Mouse (Mus musculus): ENCODE measurements at regions not wholly inside any gene's neighbourhood (a gene's known extent, or its start where the extent isn't known, plus 50 kb on each side); places are given as distances from the start of the nearest gene placed in this dataset.

DNA sequence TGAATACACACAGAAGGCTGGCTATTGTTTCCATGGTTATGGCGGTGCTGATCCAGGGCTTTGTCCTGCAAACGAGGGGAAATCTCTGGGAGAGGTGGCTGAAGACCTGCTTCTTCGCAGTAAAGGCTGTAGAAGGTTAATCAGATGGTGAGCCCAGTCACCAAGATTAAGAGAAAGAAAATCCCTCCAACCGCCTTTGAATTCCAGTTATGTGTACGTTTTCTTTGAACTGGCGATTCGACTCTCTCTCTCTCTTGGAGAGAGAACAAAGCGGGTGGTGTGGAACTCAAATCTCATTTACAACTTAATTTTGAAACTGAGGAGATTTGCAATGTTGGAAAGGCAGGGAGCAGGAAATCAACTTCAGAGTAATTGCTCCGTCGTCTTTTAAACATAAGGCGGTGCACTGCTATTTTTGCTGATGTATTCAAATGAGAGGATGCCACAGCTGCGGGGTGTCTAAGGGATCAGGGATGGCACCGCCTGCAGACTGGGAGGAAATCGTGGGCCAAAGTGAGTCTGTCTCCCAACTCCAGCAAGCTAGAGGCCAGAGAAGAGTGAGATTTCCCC is 232.7 kb downstream of the Mycn start:
- no peak for DNase-seq (ENCODE audit: low read depth, low spot score)

DNA sequence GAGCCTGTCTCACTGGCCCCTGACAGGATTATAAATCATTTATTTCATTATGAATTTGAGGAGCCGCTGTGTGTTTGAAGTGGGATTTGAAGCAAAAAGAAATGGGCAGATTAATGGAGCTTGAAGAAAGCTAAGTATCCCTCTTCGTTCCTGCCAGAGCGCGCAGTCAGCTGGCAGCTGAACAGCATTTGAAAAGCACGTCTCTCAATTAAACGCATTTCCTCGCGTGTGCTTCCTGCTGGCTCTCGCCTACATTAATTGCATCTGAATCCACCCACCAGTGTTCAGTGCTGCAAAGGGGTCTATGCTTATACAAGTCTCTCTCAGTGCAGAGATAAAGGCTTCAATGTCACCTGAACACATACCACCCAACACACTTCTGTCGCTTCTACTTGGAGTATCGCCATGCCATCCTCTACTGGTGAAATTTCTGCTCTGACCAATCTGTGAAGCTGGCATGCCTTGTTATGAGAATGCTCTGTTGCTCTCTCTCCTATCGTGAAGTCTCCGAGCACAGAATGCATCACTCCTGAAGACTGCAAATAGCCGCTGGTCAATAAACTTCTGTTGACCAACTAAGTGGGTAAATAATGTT is 235.3 kb downstream of the Mycn start:
- DNase-seq (ENCODE audit: low read depth, low spot score): no peak

DNA sequence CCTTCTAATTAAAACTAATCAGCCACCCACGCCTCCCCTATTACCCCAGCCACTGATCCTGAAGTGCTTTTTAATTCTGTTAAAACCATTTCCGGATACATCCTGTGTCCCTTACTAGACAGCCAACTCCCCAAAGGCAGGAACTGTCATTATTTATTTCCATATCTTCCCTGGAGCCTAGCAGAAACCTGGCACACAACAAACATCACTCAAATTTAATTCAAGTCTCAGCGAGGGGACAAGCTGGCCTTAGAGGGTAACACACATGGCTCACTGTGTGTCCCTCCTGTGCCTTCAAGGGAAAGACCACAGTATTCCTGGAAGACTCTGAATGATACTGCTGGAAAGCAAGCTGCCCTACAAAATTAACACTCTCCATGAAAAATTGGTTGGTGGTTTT is 240.0 kb downstream of the Mycn start:
- no peak for DNase-seq (ENCODE audit: low read depth, low spot score)

DNA sequence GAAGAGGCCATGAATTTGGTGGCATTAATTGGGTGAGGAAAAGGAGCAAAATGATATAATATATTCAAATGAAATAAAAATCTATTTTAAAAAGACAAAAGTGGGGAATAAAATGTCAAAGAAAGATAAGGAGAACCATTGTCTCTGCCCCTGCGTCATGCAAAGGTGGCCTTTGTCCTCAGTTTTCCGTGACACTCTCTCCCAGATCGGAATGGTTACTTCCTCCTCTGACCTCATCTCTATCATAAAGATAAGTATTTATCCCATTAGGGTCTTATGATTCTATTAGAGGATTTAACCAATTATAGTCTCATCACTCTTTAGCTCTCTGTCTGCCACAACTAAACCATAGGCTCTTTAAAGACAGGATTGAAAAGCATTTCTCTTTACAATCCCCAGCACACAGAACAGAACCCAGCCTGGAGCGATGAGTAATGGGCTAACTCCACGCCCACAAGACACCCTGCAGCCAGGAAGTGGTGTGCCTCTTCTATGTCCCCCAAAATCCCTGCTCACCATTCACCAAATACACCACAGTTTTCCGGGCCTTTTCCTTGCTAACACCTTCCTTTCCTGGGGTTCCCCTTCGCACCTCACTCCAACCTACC is 240.6 kb downstream of the Mycn start:
- no peak for DNase-seq (ENCODE audit: low read depth, low spot score)

DNA sequence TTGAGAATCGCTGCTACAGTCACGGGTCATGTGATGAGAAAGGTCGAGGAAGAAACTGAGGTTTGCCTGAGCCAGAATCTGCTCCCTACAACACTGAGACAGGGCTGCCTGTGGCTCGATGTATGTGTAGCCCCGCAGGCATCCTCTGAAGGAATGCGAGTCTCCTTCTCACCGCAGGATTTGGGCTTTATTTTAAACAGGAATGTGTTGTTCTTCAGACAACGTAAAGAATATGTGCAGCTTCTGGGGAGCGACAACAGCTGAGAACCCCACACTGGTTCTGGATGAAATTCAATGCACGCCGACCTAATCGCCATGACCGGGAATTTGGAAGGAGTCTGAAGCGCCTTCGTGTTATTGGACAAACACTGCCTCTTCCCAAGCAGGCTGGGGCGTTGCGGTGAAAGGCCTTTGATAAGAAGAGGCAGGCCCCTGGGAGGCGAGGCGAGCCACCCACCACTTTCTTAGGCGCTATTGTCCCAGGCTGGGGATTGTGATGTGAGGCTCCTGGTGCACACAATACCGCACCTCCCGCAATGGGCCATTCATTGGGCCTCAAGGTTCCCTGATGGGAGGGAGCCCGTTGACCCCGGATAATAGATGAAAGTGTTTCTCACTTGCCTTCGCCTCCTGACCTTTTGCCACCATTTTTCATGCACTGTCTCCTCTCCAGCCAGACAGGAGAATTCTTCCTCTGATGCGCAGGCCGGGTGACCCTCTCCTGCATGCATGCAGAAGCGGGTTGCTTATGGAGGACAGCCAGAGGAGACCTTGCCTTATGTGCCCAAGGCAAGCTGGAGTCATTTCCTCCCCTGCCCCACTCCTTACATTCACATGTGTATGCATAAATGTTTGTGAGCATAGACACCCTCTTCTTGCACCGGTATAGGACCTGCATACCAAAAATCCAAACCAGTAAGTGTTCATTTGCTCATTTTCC is 247.6 kb downstream of the Mycn start:
- no peak for DNase-seq (ENCODE audit: low read depth, low spot score)

DNA sequence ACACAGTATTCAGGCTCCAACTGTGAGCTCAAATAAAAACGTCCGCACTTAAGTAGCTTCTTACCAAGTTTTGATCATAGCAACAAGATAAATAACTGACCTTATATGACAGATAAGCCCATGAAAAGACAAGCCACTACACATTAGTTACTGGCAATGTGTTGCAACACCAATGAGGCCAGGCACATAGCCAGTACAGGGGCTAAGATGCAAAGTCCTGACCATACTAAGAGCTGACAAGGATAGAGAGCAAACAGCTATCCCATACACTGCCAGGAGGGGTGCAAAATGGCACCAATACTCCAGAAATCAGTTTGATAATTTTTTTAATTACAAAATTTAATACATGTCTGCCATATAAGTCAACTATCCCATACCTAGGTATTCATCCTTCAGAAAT is 254.3 kb downstream of the Mycn start:
- DNase-seq (ENCODE audit: low read depth, low spot score): no peak

DNA sequence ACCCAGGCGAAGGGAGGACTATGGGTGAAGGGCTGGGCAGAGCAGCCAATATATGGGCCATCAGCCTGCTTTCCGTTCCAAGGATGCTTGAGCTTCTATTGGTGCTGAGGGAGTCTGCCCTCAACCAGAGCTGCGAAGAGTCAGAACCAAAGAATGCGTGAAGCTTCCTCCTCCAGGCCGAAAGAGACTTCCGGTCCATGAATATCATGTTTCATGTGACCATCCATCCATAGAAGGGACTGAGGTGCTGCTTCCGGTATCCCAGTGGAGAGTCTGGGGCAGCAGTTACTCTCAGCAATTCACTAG is 256.5 kb downstream of the Mycn start:
- DNase-seq (ENCODE audit: low read depth, low spot score): no peak

DNA sequence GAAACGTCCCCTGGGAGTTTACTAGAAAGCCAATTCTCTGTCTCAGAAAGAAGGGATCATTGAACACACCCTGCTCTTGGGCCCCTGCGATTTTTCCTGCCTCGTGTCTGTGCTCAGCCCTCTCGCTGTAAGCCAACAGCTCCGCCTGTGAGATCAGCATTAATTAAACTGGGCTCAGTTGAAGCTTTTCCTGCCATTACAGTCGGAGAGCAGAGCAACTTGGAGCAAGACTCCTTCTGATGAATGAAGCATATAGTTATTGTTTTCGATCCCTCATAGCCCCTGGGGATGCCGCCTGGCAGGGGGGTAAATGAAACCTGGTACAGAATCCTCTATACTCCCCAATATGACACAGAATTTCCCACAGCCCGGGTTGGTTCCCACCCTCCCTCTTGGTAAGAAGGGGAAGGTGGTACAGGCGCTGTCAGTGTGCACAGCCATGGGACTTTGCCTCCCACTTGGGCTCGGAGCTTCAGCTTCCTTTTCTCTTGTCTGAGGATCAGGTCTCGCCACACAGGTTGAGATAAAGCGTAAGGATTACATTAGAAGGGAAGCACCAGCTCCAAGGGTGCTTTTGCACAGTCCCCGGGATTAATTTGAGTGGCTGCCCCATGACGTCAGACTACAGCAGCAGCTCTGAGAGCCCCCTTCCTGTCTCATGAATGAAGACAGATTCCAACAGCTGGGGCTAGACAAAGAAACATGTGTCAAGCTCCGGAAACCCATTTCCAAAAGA is 257.1 kb downstream of the Mycn start:
- DNase-seq (ENCODE audit: low read depth, low spot score): no peak

DNA sequence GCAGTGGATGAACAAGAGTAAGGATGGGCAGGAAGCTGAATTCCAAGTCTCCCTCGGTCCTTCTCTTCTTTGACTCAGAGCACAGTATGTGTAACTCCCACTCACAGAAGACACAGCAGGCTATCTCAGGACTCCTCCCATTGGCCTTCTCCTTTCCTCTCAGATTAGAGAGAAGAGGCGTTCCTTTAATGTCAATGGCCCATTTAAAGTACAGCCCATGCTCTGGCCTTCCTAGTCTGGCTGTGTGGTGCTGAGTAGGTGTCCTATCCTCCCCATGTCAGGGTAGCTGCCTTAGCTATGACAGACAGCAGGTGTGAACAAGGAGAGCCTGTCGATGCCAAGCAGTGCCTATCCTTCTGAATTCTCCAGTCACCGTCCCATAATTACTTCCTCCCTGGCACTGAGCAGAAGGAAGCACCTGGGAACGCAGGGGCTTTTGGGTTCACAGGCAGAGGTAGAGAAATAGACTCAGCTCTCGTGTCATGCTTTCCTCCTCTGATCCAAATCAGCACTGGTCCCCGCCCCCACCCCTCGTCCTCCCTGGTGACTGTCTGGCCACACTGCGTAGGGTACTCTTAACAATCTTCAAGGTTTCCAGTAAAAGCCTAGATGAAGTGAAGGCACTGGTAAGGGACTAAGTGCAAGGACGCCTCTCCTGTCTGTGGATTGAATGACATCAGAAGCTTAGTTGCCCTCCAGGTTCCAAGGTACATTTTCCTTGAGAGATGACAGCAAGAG is 257.8 kb downstream of the Mycn start:
- DNase-seq (ENCODE audit: low read depth, low spot score): no peak

DNA sequence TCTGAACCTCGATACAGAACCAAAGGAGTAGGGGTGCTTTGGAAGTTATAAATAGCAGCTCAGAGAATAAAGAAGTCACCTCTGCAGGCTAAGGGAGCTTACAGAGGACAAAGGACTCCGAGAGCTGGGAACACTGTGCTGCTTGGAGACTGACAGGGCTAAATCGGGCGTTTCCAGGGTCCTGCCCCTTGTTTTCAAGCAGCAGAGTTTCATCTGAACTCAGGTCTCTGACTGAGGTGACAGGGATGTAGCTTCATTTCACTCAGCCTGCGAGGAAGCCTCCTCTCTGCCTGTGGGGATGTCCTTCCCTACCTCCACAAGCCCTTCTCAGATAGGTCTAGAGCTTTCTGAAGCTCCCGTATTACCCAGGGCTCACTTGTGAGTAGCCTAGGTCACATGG is 260.6 kb downstream of the Mycn start:
- no peak for DNase-seq (ENCODE audit: low read depth, low spot score)

DNA sequence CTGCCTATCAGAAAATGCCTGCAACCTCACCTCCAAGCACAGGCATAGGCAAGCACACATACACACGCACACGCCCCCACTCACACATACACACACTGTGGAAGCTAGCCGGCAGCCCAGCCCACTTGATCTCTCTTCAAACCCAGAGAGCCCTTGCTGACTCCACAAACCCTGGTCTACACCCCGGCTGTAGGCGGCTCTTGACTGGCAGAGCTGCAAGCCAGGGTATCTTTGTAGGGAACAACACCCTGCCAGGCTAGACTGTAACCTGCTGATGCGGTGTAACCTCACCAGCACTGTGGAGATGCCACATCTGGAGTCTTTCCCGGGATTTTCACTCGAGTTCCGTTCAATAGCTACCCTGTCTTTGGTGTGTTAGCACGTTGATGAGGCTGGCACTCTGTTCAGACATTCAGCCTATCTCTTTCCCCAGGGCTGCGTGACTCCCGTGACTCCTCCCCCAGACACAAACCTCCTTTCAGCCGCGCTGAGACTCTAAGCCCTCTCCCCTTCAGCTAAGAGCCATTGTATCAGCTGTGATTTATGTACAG is 261.3 kb downstream of the Mycn start:
- no peak for DNase-seq (ENCODE audit: low read depth, low spot score)

DNA sequence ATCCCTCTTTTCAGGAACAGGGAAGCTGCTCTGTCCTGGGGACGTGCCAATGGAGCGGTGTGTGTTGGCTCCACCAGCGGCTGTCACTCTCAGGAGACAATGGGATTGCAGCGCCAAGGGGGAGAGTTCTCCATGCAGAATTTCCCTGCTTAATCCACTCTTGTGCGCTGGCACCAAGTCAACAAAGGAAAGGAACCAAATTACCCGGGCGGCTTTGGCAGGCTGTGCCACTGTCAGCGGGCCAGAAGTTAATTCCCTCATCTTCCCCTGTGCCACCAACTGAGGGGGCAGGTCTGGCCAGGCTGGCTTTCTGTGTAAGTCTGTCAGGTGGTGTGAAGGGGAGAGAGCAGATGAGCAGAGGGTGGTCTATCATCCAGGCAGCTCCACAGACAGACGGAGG is 265.0 kb downstream of the Mycn start:
- no peak for DNase-seq (ENCODE audit: low read depth, low spot score)

DNA sequence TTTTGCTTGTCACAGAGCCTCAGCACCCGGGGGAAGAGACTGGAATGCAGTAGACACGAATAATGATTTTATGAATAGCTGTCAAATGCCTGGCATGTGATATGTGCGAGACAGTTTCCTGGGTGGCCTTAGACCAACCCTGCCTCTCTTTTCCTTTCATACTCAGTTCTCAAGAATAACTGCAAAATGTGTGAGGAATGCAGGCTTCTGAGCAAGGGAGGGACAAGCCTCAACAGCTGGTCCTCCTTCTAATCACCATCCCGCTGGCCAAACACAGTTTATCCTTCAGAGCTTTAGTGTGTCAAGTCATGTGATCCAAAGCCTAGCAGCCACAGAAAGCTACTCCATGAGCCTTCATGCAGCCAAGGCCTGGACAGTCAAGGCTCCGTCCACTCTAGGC is 271.8 kb downstream of the Mycn start:
- DNase-seq (ENCODE audit: low read depth, low spot score): no peak

DNA sequence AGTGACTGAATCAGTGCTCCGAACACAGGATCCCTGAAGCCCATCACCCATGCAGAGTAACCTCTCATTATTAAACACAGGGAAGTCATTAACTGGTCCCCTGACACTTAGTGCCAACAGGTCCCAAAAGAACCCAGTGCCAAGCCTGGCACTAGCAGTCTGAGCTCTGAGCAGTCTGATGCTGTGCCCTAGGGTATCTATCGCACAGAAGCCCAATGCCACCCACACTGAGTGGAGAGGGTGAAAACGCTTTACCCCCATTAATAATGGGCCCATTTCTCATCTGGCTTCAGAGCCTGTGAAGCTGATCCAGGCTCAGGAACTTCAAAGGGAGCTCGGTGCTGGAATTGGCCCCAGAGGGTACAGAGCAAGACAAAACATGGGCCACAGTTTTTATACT is 272.8 kb downstream of the Mycn start:
- DNase-seq (ENCODE audit: low read depth, low spot score): no peak

DNA sequence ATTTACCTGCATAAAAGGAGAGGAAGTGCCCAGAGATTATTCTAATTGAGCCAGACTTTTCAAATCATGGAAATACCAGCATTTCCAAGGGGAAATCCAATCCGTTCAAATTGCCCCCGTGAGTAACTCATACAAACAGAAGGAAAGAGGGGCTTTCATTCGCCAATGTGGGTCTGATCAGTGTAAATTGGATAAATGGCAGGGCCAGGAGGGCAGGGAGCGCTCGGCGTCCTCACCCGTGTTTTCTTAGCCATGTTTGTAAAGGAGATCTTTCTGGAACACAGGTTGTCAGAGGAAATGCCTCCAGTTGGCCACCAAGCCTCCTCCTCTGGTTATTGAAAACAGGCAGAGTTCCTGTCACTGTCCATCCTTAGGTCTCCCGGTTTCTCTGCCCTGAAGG is 286.1 kb downstream of the Mycn start:
- DNase-seq (ENCODE audit: low read depth, low spot score): no peak

DNA sequence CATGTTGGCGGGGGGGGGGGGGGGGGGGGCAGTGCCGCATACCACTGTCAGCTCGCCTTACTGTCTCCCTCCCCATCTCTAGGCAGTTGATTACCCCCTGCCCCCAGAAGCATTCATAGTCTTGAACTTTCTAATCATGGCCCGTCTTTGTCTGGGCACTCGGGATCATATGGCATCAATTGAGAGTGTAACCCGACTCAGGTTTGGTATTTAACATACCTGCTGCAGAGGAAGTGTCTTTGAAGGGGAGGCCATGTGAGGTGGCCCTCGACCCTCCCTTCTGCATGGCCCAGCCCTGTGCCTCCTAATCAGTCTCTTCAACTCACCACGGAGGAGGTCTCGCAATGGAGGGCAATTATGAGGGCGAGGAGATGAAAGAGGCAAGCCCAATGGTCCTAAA is 286.5 kb downstream of the Mycn start:
- no peak for DNase-seq (ENCODE audit: low read depth, low spot score)

DNA sequence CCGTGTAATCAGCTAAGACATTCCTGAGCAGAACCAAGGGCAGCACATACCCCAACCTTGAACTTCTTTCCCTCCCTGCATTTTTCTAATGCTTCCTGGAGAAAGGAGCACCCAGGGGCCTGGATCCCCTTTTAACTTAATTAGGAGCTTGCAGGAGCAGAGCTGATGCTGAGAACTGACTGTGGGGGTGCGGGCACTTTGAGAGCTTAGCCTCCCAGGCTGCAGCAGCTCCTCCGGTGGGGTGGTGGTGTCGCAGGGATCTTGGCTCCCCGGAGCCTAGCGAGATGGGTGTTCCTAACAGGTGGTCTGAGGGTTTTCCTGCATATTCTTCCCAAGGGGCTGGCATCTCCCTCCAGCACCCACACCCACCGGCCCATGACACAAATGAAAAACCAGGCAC is 289.4 kb downstream of the Mycn start:
- DNase-seq (ENCODE audit: low read depth, low spot score): no peak

DNA sequence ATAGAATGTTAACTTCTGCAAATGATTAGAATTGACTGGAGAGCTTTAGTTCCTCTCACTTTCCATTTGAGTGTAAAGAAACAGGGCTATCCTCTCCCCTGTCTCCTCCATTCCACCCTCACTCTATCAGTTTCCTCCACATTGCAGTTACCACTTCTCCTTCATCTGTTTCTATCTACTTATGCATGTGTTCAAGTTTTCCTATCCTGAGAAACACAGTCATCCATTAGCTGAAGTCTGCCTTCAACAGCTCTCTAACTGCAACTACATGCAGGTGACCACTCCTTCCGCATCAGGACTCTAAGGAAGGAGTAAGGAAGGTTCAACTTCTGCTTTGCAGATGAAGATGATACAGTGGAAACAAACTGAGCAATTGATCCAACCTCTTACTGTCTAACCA is 291.4 kb downstream of the Mycn start:
- DNase-seq (ENCODE audit: low read depth, low spot score): no peak

DNA sequence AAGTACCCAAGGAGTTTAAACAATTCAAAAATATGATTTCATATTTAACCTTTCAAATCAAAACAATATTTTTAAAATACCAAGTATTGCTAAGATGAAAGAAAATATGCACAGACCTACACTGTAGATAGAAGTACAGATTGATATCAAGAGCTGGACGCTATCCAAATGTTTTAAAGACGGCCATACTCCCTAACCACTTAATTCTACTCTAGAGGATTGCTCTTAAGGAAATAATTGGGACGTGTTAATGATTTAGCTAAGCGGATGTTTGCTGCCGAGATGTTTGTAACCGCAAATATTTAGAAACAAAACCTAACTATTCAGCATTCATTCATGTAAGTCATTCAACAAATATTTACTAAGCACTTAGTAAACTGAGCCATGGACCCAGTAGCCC is 294.2 kb downstream of the Mycn start:
- no peak for DNase-seq (ENCODE audit: low read depth, low spot score)

DNA sequence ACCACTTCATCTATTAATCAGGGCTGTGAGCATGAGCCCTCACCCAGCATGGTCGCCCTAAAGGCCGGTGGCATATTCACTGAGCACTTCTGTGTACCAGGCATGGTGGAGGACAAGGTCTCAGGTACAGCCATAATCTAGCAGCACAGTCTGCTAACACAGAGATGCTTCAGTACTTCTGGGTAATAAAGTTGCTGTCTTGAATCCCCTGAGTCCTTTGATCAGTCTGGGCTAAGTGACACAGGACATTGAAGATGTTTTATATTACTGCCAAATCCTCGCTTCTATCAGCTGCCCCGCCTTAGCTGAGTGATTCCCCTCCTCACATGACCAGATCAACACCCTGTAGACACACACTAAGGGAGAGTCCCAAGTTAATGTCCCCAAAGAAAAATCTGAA is 296.5 kb downstream of the Mycn start:
- no peak for DNase-seq (ENCODE audit: low read depth, low spot score)
